Mouse (Mus musculus): Measurements from ENCODE around the gene Hs2st1. TPM values are rescaled to one million over a fixed set of nuclear protein-coding genes. Genes with fewer than 3 reads are reported as not detected.

Gene Hs2st1
- total RNA-seq, 2 experiments from 2014 or later: 22.0 to 27.4 TPM

GRCm38 (mm10) chr3:144551416-144551815, 18.6 kb downstream of the Hs2st1 start:
- DNase-seq: no peak

GRCm38 (mm10) chr3:144550659-144551058, 19.3 kb downstream of the Hs2st1 start:
- no peak for DNase-seq

- DNase-seq: no peak
Observed at GRCm38 (mm10) chr3:144550036-144550435, 19.9 kb downstream of the Hs2st1 start.

GRCm38 (mm10) chr3:144548186-144548845, 21.7 kb downstream of the Hs2st1 start:
- DNase-seq: no peak

- no peak for DNase-seq
Observed at GRCm38 (mm10) chr3:144546490-144546889, 23.5 kb downstream of the Hs2st1 start.

- no peak for DNase-seq
Observed at GRCm38 (mm10) chr3:144545832-144546231, 24.1 kb downstream of the Hs2st1 start.

GRCm38 (mm10) chr3:144545152-144545551, 24.8 kb downstream of the Hs2st1 start:
- DNase-seq: no peak

- DNase-seq: no peak
Observed at GRCm38 (mm10) chr3:144541906-144542438, 28.0 kb downstream of the Hs2st1 start.

GRCm38 (mm10) chr3:144540805-144541204, 29.2 kb downstream of the Hs2st1 start:
- no peak for DNase-seq

GRCm38 (mm10) chr3:144539051-144539450, 30.9 kb downstream of the Hs2st1 start:
- DNase-seq: no peak

- no peak for DNase-seq
Observed at GRCm38 (mm10) chr3:144537078-144537855, 32.7 kb downstream of the Hs2st1 start.

- no peak for DNase-seq
Observed at GRCm38 (mm10) chr3:144535056-144535455, 34.9 kb downstream of the Hs2st1 start.

GRCm38 (mm10) chr3:144531023-144531422, 39.0 kb downstream of the Hs2st1 start:
- no peak for DNase-seq

- no peak for DNase-seq
Observed at GRCm38 (mm10) chr3:144527918-144528317, 42.1 kb downstream of the Hs2st1 start.

GRCm38 (mm10) chr3:144519581-144520272, 50.3 kb downstream of the Hs2st1 start:
- no peak for DNase-seq

- no peak for DNase-seq
Observed at GRCm38 (mm10) chr3:144518917-144519316, 51.1 kb downstream of the Hs2st1 start.

GRCm38 (mm10) chr3:144515286-144515685, 54.7 kb downstream of the Hs2st1 start:
- no peak for DNase-seq

GRCm38 (mm10) chr3:144514122-144514505, 55.9 kb downstream of the Hs2st1 start:
- no peak for DNase-seq

GRCm38 (mm10) chr3:144513169-144514121, 56.5 kb downstream of the Hs2st1 start:
- no peak for DNase-seq

- DNase-seq: no peak
Observed at GRCm38 (mm10) chr3:144510724-144511123, 59.3 kb downstream of the Hs2st1 start.

- no peak for DNase-seq
Observed at GRCm38 (mm10) chr3:144508342-144508741, 61.6 kb downstream of the Hs2st1 start.

- DNase-seq: no peak
Observed at GRCm38 (mm10) chr3:144507885-144508284, 62.1 kb downstream of the Hs2st1 start.

All from gastrocnemius, postnatal 10 days (tissue).